Mouse (Mus musculus): ENCODE measurements around the gene Shpk.

- peak; percentile 76 for TF ChIP-seq CTCF (IDR thresholded peaks at IDR 0.05; ENCODE audit: low read depth)
- no peak for TF ChIP-seq EP300 (IDR thresholded peaks at IDR 0.05; ENCODE audit: low read depth)
These were observed 30.0 kb upstream of the Shpk start for GRCm38 (mm10) chr11:73169231-73169630.

Measured in liver, postnatal 0 days (tissue).